ENCODE assay signal across 13 mouse cellular contexts in the genomic region with DNA sequence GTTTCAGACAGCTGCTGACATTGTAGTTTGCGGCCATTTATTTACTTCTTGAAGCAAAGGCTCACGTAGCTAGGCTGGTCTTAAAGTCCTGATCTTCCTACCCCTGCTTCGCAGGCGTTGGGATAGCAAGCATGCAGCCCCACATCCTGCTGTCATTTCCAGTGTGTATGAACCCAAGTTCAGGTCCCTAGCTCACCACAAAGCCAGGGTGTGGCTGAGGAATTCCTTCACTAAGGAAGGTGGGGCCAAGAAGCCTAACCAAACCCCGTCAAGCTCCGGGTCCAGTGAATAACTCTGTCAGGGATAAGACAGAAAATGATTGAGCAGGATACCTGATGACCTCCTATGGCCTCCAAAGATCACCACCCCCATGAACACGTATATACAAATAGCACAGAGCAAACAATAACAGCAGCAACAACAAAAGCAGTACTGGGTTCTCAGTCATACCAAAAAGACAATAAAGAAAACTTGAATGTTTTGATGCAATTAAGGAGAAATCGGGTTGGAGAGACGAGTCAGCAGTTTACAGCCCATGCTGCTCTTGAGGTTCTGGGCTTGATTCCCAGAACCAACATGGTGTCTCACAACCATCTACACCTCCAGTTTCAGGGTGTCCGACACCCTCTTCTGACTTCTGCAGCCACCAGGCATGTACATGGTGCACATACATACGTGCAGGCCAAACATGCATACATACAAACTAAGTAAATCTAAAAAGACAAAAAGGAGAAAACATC. TPM values are rescaled to one million over a fixed set of nuclear protein-coding genes. Genes with fewer than 3 reads are reported as not detected.
DNase-seq lines count a peak whose midpoint lies in the region; ATAC-seq and TF ChIP-seq lines count a peak whose summit lies in the region.
"Had no signal": no experiment of that assay in that cellular context is flagged by ENCODE, and none has a peak within 500 bp of the region (broad histone marks: within the 10 kb centered on the region; RNA-seq: fewer than 3 reads in every experiment).

No protein-coding gene starts in this region.

- H3K27ac ChIP-seq in intestine, embryonic 16.5 days (ENCODE audit: low read length): no peak overlapping the region
- H3K27ac ChIP-seq in intestine, embryonic 15.5 days: no peak overlapping the region
- no peak overlapping the region for H3K27ac ChIP-seq in CH12.LX (ENCODE audit: insufficient read depth, low read depth)
- H3K27ac ChIP-seq in liver, embryonic 11.5 days (ENCODE audit: low read depth, low read length): 0 out of 2 replicates have a peak overlapping the region, but pooled peaks have one; percentile 29
- no peak overlapping the region for H3K27ac ChIP-seq in stomach, embryonic 14.5 days (ENCODE audit: low read length)
- H3K27ac ChIP-seq: hindbrain, embryonic 10.5 days; midbrain, embryonic 15.5 days had no signal

- H3K27me3 ChIP-seq in intestine, embryonic 16.5 days (replicated peaks; ENCODE audit: control insufficient read depth, insufficient read depth, low read length): no peaks in the 10 kb centered on the region
- H3K27me3 ChIP-seq in intestine, embryonic 15.5 days (replicated peaks): no peaks in the 10 kb centered on the region
- no peaks in the 10 kb centered on the region for H3K27me3 ChIP-seq in CH12.LX (replicated peaks)
- no peaks in the 10 kb centered on the region for H3K27me3 ChIP-seq in liver, embryonic 11.5 days (replicated peaks; ENCODE audit: control insufficient read depth, insufficient read depth, low read length)
- no peaks in the 10 kb centered on the region for H3K27me3 ChIP-seq in stomach, embryonic 14.5 days (ENCODE audit: control insufficient read depth, insufficient read depth, low read length)
- H3K27me3 ChIP-seq: midbrain, embryonic 15.5 days had no signal

- no peak for TF ChIP-seq CTCF in CH12.LX (conservative IDR thresholded peaks at IDR 0.05 in 1 of 2, IDR thresholded peaks at IDR 0.05 in 1 of 2; ENCODE audit: low read depth in 2 of 2, low read length in 2 of 2)

- H3K4me1 ChIP-seq in intestine, embryonic 16.5 days (ENCODE audit: control insufficient read depth, insufficient read depth, low read length): peaks cover 4% of the 10 kb centered on the region; the same call in 1 of the 2 replicates
- no peaks in the 10 kb centered on the region; the same call in 1 of the 2 replicates for H3K4me1 ChIP-seq in intestine, embryonic 15.5 days (replicated peaks)
- peaks cover 8 to 15% of the 10 kb centered on the region in 2 experiments; a peak in 3 of 4 replicates for H3K4me1 ChIP-seq in CH12.LX (ENCODE audit: control insufficient read depth in 1 of 2, insufficient read depth in 2 of 2)
- H3K4me1 ChIP-seq in liver, embryonic 11.5 days (replicated peaks; ENCODE audit: control insufficient read depth, insufficient read depth, low read length): peaks cover 48% of the 10 kb centered on the region
- no peaks in the 10 kb centered on the region for H3K4me1 ChIP-seq in stomach, embryonic 14.5 days (ENCODE audit: control insufficient read depth, insufficient read depth, low read length)
- H3K4me1 ChIP-seq: midbrain, embryonic 15.5 days had no signal

- WGBS in intestine, embryonic 16.5 days: 66% methylated on average over 11 of the region's 11 CpGs
- WGBS in intestine, embryonic 15.5 days: 60% methylated on average over 11 of the region's 11 CpGs
- 61% methylated on average over 11 of the region's 11 CpGs for WGBS in liver, embryonic 11.5 days
- 60% methylated on average over 11 of the region's 11 CpGs for WGBS in stomach, embryonic 14.5 days

- no peaks in the 10 kb centered on the region for H3K36me3 ChIP-seq in intestine, embryonic 16.5 days (ENCODE audit: control insufficient read depth, insufficient read depth, low read length)
- no peaks in the 10 kb centered on the region for H3K36me3 ChIP-seq in intestine, embryonic 15.5 days
- no peaks in the 10 kb centered on the region for H3K36me3 ChIP-seq in CH12.LX (replicated peaks in 1 of 2; ENCODE audit: control insufficient read depth in 1 of 2, insufficient read depth in 1 of 2, low read length in 1 of 2)
- no peaks in the 10 kb centered on the region for H3K36me3 ChIP-seq in liver, embryonic 11.5 days (ENCODE audit: control insufficient read depth, insufficient read depth, low read length)
- H3K36me3 ChIP-seq in stomach, embryonic 14.5 days (ENCODE audit: control insufficient read depth, insufficient read depth, low read length): no peaks in the 10 kb centered on the region
- H3K36me3 ChIP-seq: G1E; hindbrain, embryonic 10.5 days; midbrain, embryonic 15.5 days had no signal

- no peaks in the 10 kb centered on the region for H3K79me2 ChIP-seq in CH12.LX (replicated peaks; ENCODE audit: control insufficient read depth, extremely low read depth, insufficient read depth, poor library complexity, severe bottlenecking)

- H3K9ac ChIP-seq in intestine, embryonic 16.5 days (ENCODE audit: low read depth, low read length): 0 out of 2 replicates have a peak overlapping the region, but pooled peaks have one; percentile 37
- no peak overlapping the region for H3K9ac ChIP-seq in intestine, embryonic 15.5 days
- 0 out of 2 replicates have a peak overlapping the region, but pooled peaks have one; percentile 22 for H3K9ac ChIP-seq in CH12.LX (ENCODE audit: insufficient read depth, low read depth)
- H3K9ac ChIP-seq in liver, embryonic 11.5 days (ENCODE audit: low read depth, low read length): no peak overlapping the region
- no peak overlapping the region for H3K9ac ChIP-seq in stomach, embryonic 14.5 days (replicated peaks; ENCODE audit: low read depth, low read length)
- H3K9ac ChIP-seq: midbrain, embryonic 15.5 days had no signal

- no peak for TF ChIP-seq EP300 in CH12.LX (IDR thresholded peaks at IDR 0.05; ENCODE audit: low read length)

- in situ Hi-C loops in CH12.LX (cut with MboI; ENCODE audit: low pct_ligation_motif_present, low pct_unique_long_range_greater_than_20kb, low sequenced_read_pairs): no loop called here

- no peak overlapping the region for H3K4me3 ChIP-seq in intestine, embryonic 16.5 days (ENCODE audit: low read length)
- no peak overlapping the region for H3K4me3 ChIP-seq in intestine, embryonic 15.5 days (replicated peaks)
- H3K4me3 ChIP-seq in CH12.LX (replicated peaks in 1 of 3; ENCODE audit: low read depth in 2 of 3, low read length in 2 of 3, poor library complexity in 1 of 3): no peak overlapping the region
- no peak overlapping the region for H3K4me3 ChIP-seq in liver, embryonic 11.5 days (ENCODE audit: low read depth, low read length)
- no peak overlapping the region for H3K4me3 ChIP-seq in stomach, embryonic 14.5 days (ENCODE audit: low read depth, low read length)
- H3K4me3 ChIP-seq: hindbrain, embryonic 10.5 days; midbrain, embryonic 15.5 days had no signal

- H3K9me3 ChIP-seq in intestine, embryonic 16.5 days (ENCODE audit: control insufficient read depth, low read length): no peaks in the 10 kb centered on the region
- no peaks in the 10 kb centered on the region for H3K9me3 ChIP-seq in intestine, embryonic 15.5 days
- no peaks in the 10 kb centered on the region for H3K9me3 ChIP-seq in CH12.LX (replicated peaks; ENCODE audit: low read length)
- no peaks in the 10 kb centered on the region for H3K9me3 ChIP-seq in liver, embryonic 11.5 days (ENCODE audit: control insufficient read depth, low read length)
- H3K9me3 ChIP-seq in stomach, embryonic 14.5 days (ENCODE audit: control insufficient read depth, low read depth, low read length): no peaks in the 10 kb centered on the region
- H3K9me3 ChIP-seq: G1E; hindbrain, embryonic 10.5 days; midbrain, embryonic 15.5 days had no signal

- dilution Hi-C loops in CH12.LX (cut with MboI; ENCODE audit: extremely low pct_ligation_motif_present, extremely low pct_unique_long_range_greater_than_20kb, low sequenced_read_pairs): no loop called here

- 0 out of 2 replicates have a peak, but pooled peaks have one; percentile 26 for ATAC-seq in intestine, embryonic 16.5 days
- no peak for ATAC-seq in intestine, embryonic 15.5 days
- no peak for ATAC-seq in liver, embryonic 11.5 days (replicated peaks; ENCODE audit: low FRiP score)
- ATAC-seq in stomach, embryonic 14.5 days (ENCODE audit: insufficient number of reproducible peaks, insufficient read depth, low FRiP score, low read depth): peak; percentile 59; the same call in 1 of the 2 replicates
- ATAC-seq: midbrain, embryonic 15.5 days had no signal

- TF ChIP-seq RAD21 in CH12.LX (IDR thresholded peaks at IDR 0.05; ENCODE audit: low read depth, low read length): no peak

- no peak for DNase-seq in CH12.LX (ENCODE audit: extremely low read depth)
- no peak for DNase-seq in liver, embryonic 11.5 days (ENCODE audit: low spot score)
- no peak for DNase-seq in cerebellum, adult 11-12 months
- no peak for DNase-seq in kidney, postnatal 14 days
- DNase-seq: adrenal gland, postnatal 14 days; lung, postnatal 4 days; right cerebral cortex, postnatal 14 days had no signal

- no peak overlapping the region for H3K4me2 ChIP-seq in intestine, embryonic 16.5 days (ENCODE audit: low read depth, low read length)
- no peak overlapping the region for H3K4me2 ChIP-seq in intestine, embryonic 15.5 days (replicated peaks)
- H3K4me2 ChIP-seq in CH12.LX (ENCODE audit: insufficient read depth, low read depth, poor library complexity, severe bottlenecking): no peak overlapping the region
- no peak overlapping the region for H3K4me2 ChIP-seq in liver, embryonic 11.5 days
- no peak overlapping the region for H3K4me2 ChIP-seq in stomach, embryonic 14.5 days (replicated peaks; ENCODE audit: low read depth, low read length)
- H3K4me2 ChIP-seq: midbrain, embryonic 15.5 days had no signal

- TF ChIP-seq POLR2A in CH12.LX (IDR thresholded peaks at IDR 0.05; ENCODE audit: low read depth, low read length): no peak

TF ChIP-seq in CH12.LX, 34 proteins besides CTCF, POLR2A, EP300 and RAD21:
- no peak for TF ChIP-seq POLR2AphosphoS2 (IDR thresholded peaks at IDR 0.05; ENCODE audit: low read depth, low read length)
- TF ChIP-seq MAFK (IDR thresholded peaks at IDR 0.05; ENCODE audit: insufficient replicate concordance, low read length): peak; percentile 47; the same call in 1 of the 2 replicates

RNA-seq across cellular contexts. Expression of gene Itm2b, which starts 17.4 kb away (rescaled TPM):
- 702 and 717 TPM in 2 replicates for polyA plus RNA-seq in intestine, embryonic 16.5 days (2015; fragmentation: Nextera tagmentation; extraction: Ambion mirVana)
- 668 and 678 TPM in 2 replicates for polyA plus RNA-seq in intestine, embryonic 15.5 days (2015; fragmentation: Nextera tagmentation; extraction: Ambion mirVana)
- total RNA-seq in CH12.LX (2012; rRNA removed) (191 and 305 TPM in 2 replicates), CH12.LX (2014; rRNA removed) (190 and 212 TPM in 2 replicates)
- 234 and 254 TPM in 2 replicates for polyA plus RNA-seq in CH12.LX (2012; ENCODE audit: insufficient read length, low read depth)
- 516 and 518 TPM in 2 replicates for polyA plus RNA-seq in liver, embryonic 11.5 days (2014; fragmentation: Nextera tagmentation; extraction: Ambion mirVana)
- polyA plus RNA-seq in stomach, embryonic 14.5 days (2014; fragmentation: Nextera tagmentation; extraction: Ambion mirVana): 864 and 920 TPM in 2 replicates

Comparison
In these comparisons a context has a peak if more than half of its experiments do, and no peak if none do; other contexts are left out.
1. ATAC-seq: peak in intestine, embryonic 16.5 days (single experiment) and stomach, embryonic 14.5 days (single experiment); none in intestine, embryonic 15.5 days (single experiment) and liver, embryonic 11.5 days (single experiment).
2. H3K9ac ChIP-seq: peak in intestine, embryonic 16.5 days (single experiment) and CH12.LX (single experiment); none in intestine, embryonic 15.5 days (single experiment), liver, embryonic 11.5 days (single experiment) and stomach, embryonic 14.5 days (single experiment).